Mouse (Mus musculus) kidney, adult 2 months (tissue): ENCODE measurements around the gene Klhdc3.

ENCODE experiments used
- CTCF ChIP-seq: fragments of 200-500 bp; conservative IDR thresholded peaks from 2 replicates; pipeline ENCODE4 v1.5.1; 2011; ENCODE audit warnings: low read depth, mild to moderate bottlenecking, control low read depth, low read length, moderate library complexity, mixed read lengths; ENCODE audit not compliant: insufficient read depth, insufficient read length
- POLR2A ChIP-seq: fragments of 200-500 bp; IDR thresholded peaks from one replicate; pipeline ENCODE4 v1.6.1; 2011; ENCODE audit warnings: low read depth, low read length, control low read depth

- peak; percentile 51 for TF ChIP-seq CTCF
- no peak for TF ChIP-seq POLR2A
Observed at GRCm38 (mm10) chr17:46728021-46728420, 47.3 kb upstream of the Klhdc3 start.
